Mouse (Mus musculus) heart, adult 8-10 months (tissue): ENCODE data around the gene Wdr41. TPM values are rescaled to one million over a fixed set of nuclear protein-coding genes. Genes with fewer than 3 reads are reported as not detected.

Source experiments
- DNase-seq: peaks from one replicate; pipeline ENCODE4 v3.0.0; 2022; ENCODE audit warnings: low spot score
- total RNA-seq, 4 experiments: library from RNA; stranded (reverse); gene quantifications; 2 replicates each; pipeline ENCODE4 v1.2.4; 2022

Gene Wdr41
- total RNA-seq, 4 experiments from 2014 or later, result 17.7 to 20.3 (median 19.6) TPM

DNA sequence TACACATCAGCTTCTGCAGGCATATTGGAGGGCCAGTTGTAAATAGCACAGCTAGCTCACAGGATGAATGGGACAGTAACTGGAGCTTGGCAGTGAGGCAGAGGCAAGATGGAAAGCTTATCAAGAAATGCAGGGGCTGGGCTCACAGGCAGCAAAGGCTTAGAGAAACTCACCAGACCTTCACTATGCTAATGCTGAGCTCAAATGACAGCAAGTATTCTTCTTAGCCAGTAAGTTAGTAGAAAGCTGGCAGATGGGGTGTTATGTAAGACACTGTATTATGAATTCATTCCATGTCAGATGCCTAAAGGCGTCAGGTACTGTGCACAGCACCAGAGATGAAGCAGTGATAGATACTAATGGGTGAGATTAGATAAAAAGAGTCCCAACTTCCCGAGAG is 58.6 kb downstream of the Wdr41 start:
- DNase-seq, result no peak

DNA sequence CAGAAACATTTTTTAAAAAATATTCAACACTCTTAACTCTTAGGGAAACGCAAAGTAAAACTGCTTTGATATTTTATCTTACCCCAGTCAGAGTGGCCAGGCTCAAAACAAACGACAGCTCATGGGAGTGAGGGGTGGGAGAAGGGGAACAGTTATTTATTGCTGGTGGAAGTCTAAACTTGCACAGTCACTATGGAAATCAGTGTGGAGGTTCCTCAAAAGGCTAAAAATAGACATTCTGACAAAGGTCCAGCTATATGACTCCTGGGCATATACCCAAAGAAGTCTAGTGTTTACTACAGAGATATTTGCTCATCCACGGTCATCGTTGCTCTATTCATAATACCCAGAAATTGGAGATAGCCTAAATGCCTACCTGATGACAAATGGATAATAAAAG is 62.1 kb downstream of the Wdr41 start:
- DNase-seq, result no peak

DNA sequence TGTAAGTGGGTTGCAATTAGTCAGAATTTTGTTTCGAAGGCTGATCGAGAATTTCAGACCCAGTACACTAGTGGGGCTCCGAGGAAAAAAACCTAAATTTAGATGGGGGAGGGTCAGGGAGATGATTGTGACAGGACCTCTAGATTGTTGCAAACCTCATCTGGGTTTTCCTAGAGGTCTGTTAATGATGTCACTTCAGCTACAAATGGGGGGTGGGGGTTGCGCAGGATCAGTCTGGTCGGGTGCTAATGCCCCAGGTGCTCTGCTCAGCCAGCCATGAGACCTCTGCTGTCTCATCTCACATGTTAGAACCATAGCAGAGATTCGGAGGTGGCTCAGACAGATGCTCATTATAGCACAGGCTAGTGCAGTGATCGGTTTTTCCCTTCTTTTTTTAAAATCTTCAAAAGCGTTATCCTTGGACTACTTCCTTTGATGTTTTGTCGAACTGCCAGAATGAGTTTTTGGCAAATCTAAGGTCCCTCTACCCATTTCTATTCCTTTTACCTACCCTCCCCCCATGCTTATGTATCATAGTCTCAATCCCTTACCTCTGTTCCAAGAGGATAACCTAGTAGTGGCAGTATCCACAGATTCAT is 64.1 kb downstream of the Wdr41 start:
- DNase-seq, result no peak

DNA sequence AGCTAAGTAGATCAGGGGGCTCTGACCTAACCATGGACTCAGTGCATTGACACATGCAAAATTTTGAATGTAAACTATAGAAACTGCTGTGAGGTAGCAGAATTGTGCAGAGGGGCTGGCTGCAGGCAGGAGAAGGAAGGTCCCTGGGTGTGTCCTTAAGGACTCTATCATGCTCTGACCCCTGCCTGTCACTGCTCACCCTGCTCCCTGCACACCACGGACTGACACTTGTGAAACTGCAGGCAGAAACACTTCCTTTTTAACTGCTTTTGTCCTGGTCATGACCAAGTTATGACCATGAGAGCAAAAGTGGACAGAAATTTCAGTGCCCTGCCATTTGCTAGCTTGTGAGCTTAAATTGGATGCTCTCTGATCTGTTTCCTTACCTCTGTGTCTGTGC is 68.0 kb downstream of the Wdr41 start:
- no peak for DNase-seq

DNA sequence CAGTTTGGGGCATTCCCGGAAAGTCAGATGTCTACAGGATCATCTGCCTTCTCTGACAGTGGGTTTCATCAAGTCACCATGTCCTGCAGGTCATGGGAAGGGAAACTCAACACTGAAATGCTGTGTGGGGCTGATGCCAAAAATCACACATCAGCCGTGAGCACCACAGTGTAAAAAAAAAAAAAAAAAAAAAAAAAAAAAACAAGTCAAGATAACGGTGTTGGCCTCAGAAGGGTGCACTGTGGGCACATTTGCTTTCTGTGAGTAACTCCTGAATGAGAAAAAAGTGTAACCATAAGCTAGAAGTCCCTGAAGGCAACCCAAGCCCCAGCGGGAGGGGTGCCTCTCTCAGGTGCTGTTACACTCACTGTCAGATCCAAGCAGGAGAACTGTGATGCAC is 74.3 kb downstream of the Wdr41 start:
- no peak for DNase-seq

DNA sequence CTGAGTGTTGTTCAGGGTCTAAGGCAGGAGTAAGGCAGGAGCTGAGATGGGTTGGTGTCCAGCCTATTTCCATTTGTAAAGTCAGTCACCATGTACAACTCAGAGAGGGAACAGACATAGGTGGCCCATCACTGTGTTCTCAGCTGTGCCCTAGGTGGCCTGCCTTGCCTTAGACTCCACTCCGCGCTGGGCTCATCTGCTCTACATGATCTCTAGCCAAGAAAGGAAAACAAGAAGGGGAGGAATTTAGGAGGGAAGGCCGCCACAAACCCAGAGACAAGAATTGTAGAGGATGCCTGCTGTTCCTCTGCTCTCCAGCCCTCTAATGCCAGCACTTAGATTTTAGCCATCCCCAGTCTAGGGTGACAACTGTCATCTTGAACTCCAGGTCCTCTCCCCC is 76.3 kb downstream of the Wdr41 start:
- DNase-seq, result no peak

DNA sequence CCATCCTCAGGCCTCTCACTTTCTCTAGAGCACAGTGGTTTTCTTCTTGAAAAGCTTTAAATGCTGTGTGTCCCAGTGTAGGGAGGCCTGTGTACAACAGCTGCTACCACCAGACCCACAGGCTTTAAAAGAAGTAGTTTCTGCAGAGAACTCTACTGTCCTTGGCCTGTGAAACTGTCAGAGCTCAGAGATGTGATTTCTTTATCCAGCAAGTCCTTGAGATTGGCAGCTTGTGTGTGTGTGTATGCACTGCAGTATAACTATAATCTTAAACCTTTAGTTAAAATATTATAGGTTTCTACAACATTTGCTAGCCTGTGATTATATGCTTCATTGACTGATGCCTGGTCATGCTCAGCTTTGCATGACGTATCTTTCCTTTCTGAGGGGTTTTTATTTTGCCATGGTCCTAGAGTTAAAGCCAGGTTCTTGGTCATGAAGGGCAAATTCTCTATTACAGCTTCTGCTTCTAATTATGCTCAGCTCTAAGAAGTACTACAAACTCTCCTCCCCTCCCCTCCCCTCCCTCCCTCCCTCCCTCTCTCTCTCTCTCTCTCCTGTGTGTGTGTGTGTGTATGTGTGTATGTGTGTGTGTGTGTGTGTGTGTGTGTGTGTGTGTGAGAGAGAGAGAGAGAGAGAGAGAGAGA is 79.7 kb downstream of the Wdr41 start:
- DNase-seq, result no peak

DNA sequence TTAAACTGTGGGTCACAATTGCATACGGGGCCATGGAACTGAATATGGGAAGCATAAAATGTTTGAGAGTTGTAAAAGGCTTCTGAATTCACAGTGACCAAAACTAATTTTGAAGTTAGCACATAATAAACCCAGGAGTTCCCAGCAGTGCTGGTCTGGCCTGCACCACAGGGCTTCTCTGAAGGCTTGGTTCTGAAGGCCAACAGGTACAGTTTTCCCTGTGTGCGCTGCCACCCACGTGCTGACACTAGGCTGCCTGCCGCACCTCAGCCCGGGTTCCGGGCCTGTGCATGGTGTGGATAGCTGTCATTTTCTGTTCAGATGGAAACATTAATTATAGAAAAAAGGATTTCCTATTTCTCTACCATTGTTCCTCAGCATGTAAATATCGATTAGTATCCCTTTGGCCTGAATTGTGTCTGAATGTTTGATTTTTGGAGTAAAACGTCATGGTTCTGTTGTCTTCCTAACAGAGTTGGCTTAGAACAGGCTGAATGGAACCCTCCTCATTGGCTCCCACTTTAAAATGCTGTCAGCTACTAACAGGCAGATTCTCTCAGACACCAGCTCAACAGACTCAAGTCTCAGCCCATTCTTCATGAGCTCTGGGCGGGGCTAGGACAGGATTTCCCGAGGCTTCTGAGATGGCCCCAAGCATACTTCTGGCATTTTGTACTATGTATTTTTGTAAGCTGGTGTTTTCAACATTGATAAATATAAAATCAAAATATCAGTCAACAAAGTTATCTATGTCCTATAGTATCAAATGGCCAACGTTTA is 80.5 kb downstream of the Wdr41 start:
- no peak for DNase-seq

DNA sequence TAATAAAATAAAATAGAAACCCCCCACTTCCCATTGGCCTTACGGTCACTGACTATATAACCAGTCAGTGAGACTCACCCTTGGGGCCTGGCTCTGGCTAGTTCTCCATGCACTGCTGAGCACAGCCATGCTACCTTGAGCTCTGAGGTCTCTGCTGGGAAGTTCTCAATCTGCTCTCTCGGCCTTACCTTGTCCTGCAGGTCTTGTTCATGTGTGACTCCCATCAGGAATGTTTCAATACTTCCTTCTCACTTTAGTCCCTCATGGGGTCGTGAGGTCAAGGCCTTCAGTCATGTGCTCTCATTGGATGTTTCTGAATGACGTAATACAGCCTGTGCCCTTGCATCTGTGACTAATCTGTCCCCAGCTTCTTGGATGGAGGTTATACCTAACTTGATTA is 82.7 kb downstream of the Wdr41 start:
- DNase-seq, result no peak

DNA sequence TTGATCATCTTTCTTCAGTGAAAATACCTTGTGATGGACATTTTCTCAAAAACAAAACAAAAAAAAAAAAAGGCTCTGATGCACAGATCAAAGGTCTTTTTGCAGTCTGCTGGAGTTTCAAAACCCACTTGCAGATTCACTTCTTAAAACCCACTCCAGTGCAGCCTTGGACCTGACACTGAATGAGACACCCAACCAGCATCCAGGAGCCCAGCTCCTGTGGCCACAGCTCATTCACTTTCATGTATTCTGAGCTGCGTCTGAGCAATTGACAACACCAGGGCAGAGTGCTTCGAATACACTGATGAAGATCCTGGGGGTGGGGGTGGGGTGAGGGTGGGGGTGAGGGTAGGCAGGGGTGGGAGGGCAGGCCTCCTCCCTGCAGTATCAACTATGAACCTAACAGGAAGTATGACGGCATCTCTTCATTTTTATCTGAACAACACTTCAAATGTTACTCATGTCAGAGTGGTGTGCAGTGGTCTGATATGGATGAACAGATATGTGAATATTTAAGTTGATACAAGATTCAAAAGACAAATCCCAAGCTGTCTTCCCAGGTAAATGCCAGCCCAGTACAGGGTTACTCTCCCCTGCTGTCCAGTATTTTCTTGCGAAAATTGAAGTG is 87.4 kb downstream of the Wdr41 start:
- no peak for DNase-seq

DNA sequence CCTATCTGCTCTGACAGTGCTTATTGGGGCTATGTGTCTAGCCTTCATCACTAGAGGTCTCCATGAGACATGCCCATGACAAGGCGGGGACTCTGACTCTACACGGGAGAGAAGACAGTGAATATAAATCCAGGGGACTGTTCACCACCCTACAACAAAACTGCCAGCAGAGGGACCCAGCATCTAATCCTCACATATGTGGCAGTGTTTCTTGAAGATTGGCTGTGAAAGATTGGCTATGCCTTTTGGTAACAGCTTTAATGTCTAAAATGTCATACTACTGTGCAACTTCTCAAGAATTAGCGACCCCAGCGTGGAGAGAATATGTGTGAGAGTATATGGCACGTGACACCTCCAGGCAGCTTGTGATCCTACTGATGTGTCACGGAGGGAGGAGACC is 91.7 kb downstream of the Wdr41 start:
- no peak for DNase-seq

DNA sequence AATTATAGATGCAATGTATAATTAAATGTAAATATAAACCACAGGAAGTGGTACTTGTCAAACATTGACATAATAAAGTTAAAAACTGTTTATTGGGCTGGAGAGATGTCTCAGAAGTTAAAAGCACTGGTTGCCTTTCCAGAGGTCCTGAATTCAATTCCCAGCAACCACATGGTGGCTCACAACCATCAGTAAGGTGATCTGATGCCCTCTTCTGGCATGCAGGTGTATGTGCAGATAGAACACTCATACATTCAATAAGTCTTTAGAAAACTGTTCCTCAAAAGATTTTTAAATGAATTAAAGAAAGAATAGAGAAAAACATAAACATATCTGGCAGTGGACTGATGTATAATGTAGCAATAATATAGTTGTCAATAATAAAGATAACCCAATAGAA is 94.1 kb downstream of the Wdr41 start:
- DNase-seq, result no peak

Other genes with a start within 250 kb of the Wdr41 start
- gene Tbca, start 187.4 kb upstream of the Wdr41 start, total RNA-seq, result 100 to 1,000 TPM; 105 to 118 (median 113) TPM
- not detected for gene Otp, start 100.7 kb upstream of the Wdr41 start, total RNA-seq